Mouse (Mus musculus): ENCODE data around the gene Psmd7. TPM values are rescaled to one million over a fixed set of nuclear protein-coding genes. Genes with fewer than 3 reads are reported as not detected.

Gene Psmd7
- polyA plus RNA-seq, 1 experiment from 2014 or later: 119 TPM

GRCm38 (mm10) chr8:107556511-107556936 lies 31.7 kb downstream of the Psmd7 start:
- Histone ChIP-seq H3K27me3 (replicated peaks; ENCODE audit: control insufficient read depth, insufficient read depth, low read length) (no peaks in the 10 kb centered on the region), H3K4me1 (replicated peaks; ENCODE audit: control insufficient read depth, insufficient read depth, low read length) (no peaks in the 10 kb centered on the region), H3K9ac (ENCODE audit: low read depth, low read length) (no peak overlapping the region), H3K36me3 (ENCODE audit: control insufficient read depth, insufficient read depth) (peaks cover 38% of the 10 kb centered on the region), H3K4me3 (ENCODE audit: low read depth, low read length) (no peak overlapping the region), H3K9me3 (ENCODE audit: control insufficient read depth) (no peaks in the 10 kb centered on the region), H3K4me2 (replicated peaks; ENCODE audit: low read depth) (no peak overlapping the region), H3K27ac (ENCODE audit: low read depth, low read length) (no peak overlapping the region)
- no peak for ATAC-seq
- no peak for TF ChIP-seq CTCF (IDR thresholded peaks at IDR 0.05; ENCODE audit: low read depth)
- WGBS: 48% methylated on average over 12 of the region's 12 CpGs

- Histone ChIP-seq H3K9ac (ENCODE audit: low read depth, low read length) (no peak overlapping the region), H3K27ac (ENCODE audit: low read depth, low read length) (no peak overlapping the region), H3K4me3 (ENCODE audit: low read depth, low read length) (no peak overlapping the region), H3K4me1 (replicated peaks; ENCODE audit: control insufficient read depth, insufficient read depth, low read length) (no peaks in the 10 kb centered on the region), H3K27me3 (replicated peaks; ENCODE audit: control insufficient read depth, insufficient read depth, low read length) (no peaks in the 10 kb centered on the region), H3K36me3 (ENCODE audit: control insufficient read depth, insufficient read depth) (peaks cover 48% of the 10 kb centered on the region), H3K4me2 (replicated peaks; ENCODE audit: low read depth) (no peak overlapping the region), H3K9me3 (ENCODE audit: control insufficient read depth) (no peaks in the 10 kb centered on the region)
- no peak for ATAC-seq
- 93% methylated on average over 10 of the region's 10 CpGs for WGBS
- no peak for TF ChIP-seq CTCF (IDR thresholded peaks at IDR 0.05; ENCODE audit: low read depth)
Observed at GRCm38 (mm10) chr8:107555231-107555630, 33.0 kb downstream of the Psmd7 start.

GRCm38 (mm10) chr8:107552234-107552633 lies 36.0 kb downstream of the Psmd7 start:
- H3K27ac ChIP-seq (ENCODE audit: low read depth, low read length): no peak overlapping the region
- no peak for ATAC-seq
- H3K27me3 ChIP-seq (replicated peaks; ENCODE audit: control insufficient read depth, insufficient read depth, low read length): no peaks in the 10 kb centered on the region
- WGBS: 61% methylated on average over 6 of the region's 6 CpGs
- peaks cover 56% of the 10 kb centered on the region for H3K36me3 ChIP-seq (ENCODE audit: control insufficient read depth, insufficient read depth)
- no peak overlapping the region for H3K9ac ChIP-seq (ENCODE audit: low read depth, low read length)
- H3K9me3 ChIP-seq (ENCODE audit: control insufficient read depth): no peaks in the 10 kb centered on the region
- TF ChIP-seq CTCF (IDR thresholded peaks at IDR 0.05; ENCODE audit: low read depth): no peak
- H3K4me2 ChIP-seq (replicated peaks; ENCODE audit: low read depth): no peak overlapping the region
- no peaks in the 10 kb centered on the region for H3K4me1 ChIP-seq (replicated peaks; ENCODE audit: control insufficient read depth, insufficient read depth, low read length)
- no peak overlapping the region for H3K4me3 ChIP-seq (ENCODE audit: low read depth, low read length)

- no peak for ATAC-seq
- no peaks in the 10 kb centered on the region for H3K9me3 ChIP-seq (ENCODE audit: control insufficient read depth)
- H3K4me3 ChIP-seq (ENCODE audit: low read depth, low read length): no peak overlapping the region
- no peaks in the 10 kb centered on the region for H3K4me1 ChIP-seq (replicated peaks; ENCODE audit: control insufficient read depth, insufficient read depth, low read length)
- H3K27ac ChIP-seq (ENCODE audit: low read depth, low read length): no peak overlapping the region
- no peaks in the 10 kb centered on the region for H3K27me3 ChIP-seq (replicated peaks; ENCODE audit: control insufficient read depth, insufficient read depth, low read length)
- TF ChIP-seq CTCF (IDR thresholded peaks at IDR 0.05; ENCODE audit: low read depth): no peak
- H3K4me2 ChIP-seq (replicated peaks; ENCODE audit: low read depth): no peak overlapping the region
- no peak overlapping the region for H3K9ac ChIP-seq (ENCODE audit: low read depth, low read length)
- H3K36me3 ChIP-seq (ENCODE audit: control insufficient read depth, insufficient read depth): peaks cover 70% of the 10 kb centered on the region
- WGBS: 82% methylated on average over 8 of the region's 8 CpGs
Observed at GRCm38 (mm10) chr8:107546817-107547216, 41.4 kb downstream of the Psmd7 start.

GRCm38 (mm10) chr8:107546154-107546553 lies 42.1 kb downstream of the Psmd7 start:
- TF ChIP-seq CTCF (IDR thresholded peaks at IDR 0.05; ENCODE audit: low read depth): no peak
- peaks cover 75% of the 10 kb centered on the region for H3K36me3 ChIP-seq (ENCODE audit: control insufficient read depth, insufficient read depth)
- WGBS: 93% methylated on average over 4 of the region's 4 CpGs
- H3K27ac ChIP-seq (ENCODE audit: low read depth, low read length): no peak overlapping the region
- no peak overlapping the region for H3K4me3 ChIP-seq (ENCODE audit: low read depth, low read length)
- H3K4me2 ChIP-seq (replicated peaks; ENCODE audit: low read depth): no peak overlapping the region
- H3K9ac ChIP-seq (ENCODE audit: low read depth, low read length): no peak overlapping the region
- no peaks in the 10 kb centered on the region for H3K4me1 ChIP-seq (replicated peaks; ENCODE audit: control insufficient read depth, insufficient read depth, low read length)
- no peak for ATAC-seq
- H3K27me3 ChIP-seq (replicated peaks; ENCODE audit: control insufficient read depth, insufficient read depth, low read length): no peaks in the 10 kb centered on the region
- no peaks in the 10 kb centered on the region for H3K9me3 ChIP-seq (ENCODE audit: control insufficient read depth)

- WGBS: 93% methylated on average over 11 of the region's 11 CpGs
- Histone ChIP-seq H3K9ac (ENCODE audit: low read depth, low read length) (no peak overlapping the region), H3K27me3 (replicated peaks; ENCODE audit: control insufficient read depth, insufficient read depth, low read length) (no peaks in the 10 kb centered on the region), H3K4me3 (ENCODE audit: low read depth, low read length) (no peak overlapping the region), H3K4me1 (replicated peaks; ENCODE audit: control insufficient read depth, insufficient read depth, low read length) (no peaks in the 10 kb centered on the region), H3K36me3 (ENCODE audit: control insufficient read depth, insufficient read depth) (peaks cover 74% of the 10 kb centered on the region; the same call in 1 of the 2 replicates), H3K4me2 (replicated peaks; ENCODE audit: low read depth) (no peak overlapping the region), H3K27ac (ENCODE audit: low read depth, low read length) (no peak overlapping the region), H3K9me3 (ENCODE audit: control insufficient read depth) (no peaks in the 10 kb centered on the region)
- no peak for ATAC-seq
- no peak for TF ChIP-seq CTCF (IDR thresholded peaks at IDR 0.05; ENCODE audit: low read depth)
Observed at GRCm38 (mm10) chr8:107545621-107546152, 42.6 kb downstream of the Psmd7 start.
